Mouse (Mus musculus): ENCODE measurements at regions not wholly inside any gene's neighbourhood (a gene's known extent, or its start where the extent isn't known, plus 50 kb on each side); places are given as distances from the start of the nearest gene placed in this dataset.

- no peaks in the 10 kb centered on the region for H3K27me3 ChIP-seq (ENCODE audit: control insufficient read depth, insufficient read depth, low read length)
- H3K9me3 ChIP-seq (ENCODE audit: control insufficient read depth, low read length) = no peaks in the 10 kb centered on the region
- no peak overlapping the region for H3K27ac ChIP-seq (ENCODE audit: low read depth, low read length)
- H3K4me2 ChIP-seq = no peak overlapping the region
- no peaks in the 10 kb centered on the region for H3K36me3 ChIP-seq (ENCODE audit: control insufficient read depth, insufficient read depth, low read length)
- H3K4me3 ChIP-seq (ENCODE audit: low read depth, low read length) = no peak overlapping the region
- 87% methylated on average over 6 of the region's 6 CpGs for WGBS
- ATAC-seq (ENCODE audit: low FRiP score) = no peak
- H3K9ac ChIP-seq (ENCODE audit: low read length) = no peak overlapping the region
- H3K4me1 ChIP-seq (ENCODE audit: control insufficient read depth, insufficient read depth, low read length) = no peaks in the 10 kb centered on the region
- DNase-seq (ENCODE audit: low spot score, missing footprints) = no peak
These were observed 241.4 kb upstream of the Arglu1 start for GRCm38 (mm10) chr8:8931746-8932145.

GRCm38 (mm10) chr8:8928074-8928862 lies 237.9 kb upstream of the Arglu1 start:
- DNase-seq (ENCODE audit: low spot score, missing footprints) (no peak), ATAC-seq (ENCODE audit: low FRiP score) (no peak)
- Histone ChIP-seq H3K27me3 (ENCODE audit: control insufficient read depth, insufficient read depth, low read length) (no peaks in the 10 kb centered on the region), H3K9ac (ENCODE audit: low read length) (no peak overlapping the region), H3K4me2 (no peak overlapping the region), H3K9me3 (ENCODE audit: control insufficient read depth, low read length) (no peaks in the 10 kb centered on the region), H3K4me1 (ENCODE audit: control insufficient read depth, insufficient read depth, low read length) (no peaks in the 10 kb centered on the region), H3K36me3 (ENCODE audit: control insufficient read depth, insufficient read depth, low read length) (no peaks in the 10 kb centered on the region), H3K27ac (ENCODE audit: low read depth, low read length) (no peak overlapping the region), H3K4me3 (ENCODE audit: low read depth, low read length) (no peak overlapping the region)
- 81% methylated on average over 18 of the region's 18 CpGs for WGBS

- ATAC-seq (ENCODE audit: low FRiP score) (no peak), DNase-seq (ENCODE audit: low spot score, missing footprints) (no peak)
- no peak overlapping the region for H3K9ac ChIP-seq (ENCODE audit: low read length)
- H3K4me2 ChIP-seq = no peak overlapping the region
- WGBS = 17% methylated on average over 2 of the region's 2 CpGs
- no peak overlapping the region for H3K4me3 ChIP-seq (ENCODE audit: low read depth, low read length)
- H3K27me3 ChIP-seq (ENCODE audit: control insufficient read depth, insufficient read depth, low read length) = no peaks in the 10 kb centered on the region
- H3K27ac ChIP-seq (ENCODE audit: low read depth, low read length) = no peak overlapping the region
- peaks cover 18% of the 10 kb centered on the region for H3K4me1 ChIP-seq (ENCODE audit: control insufficient read depth, insufficient read depth, low read length)
- no peaks in the 10 kb centered on the region for H3K9me3 ChIP-seq (ENCODE audit: control insufficient read depth, low read length)
- no peaks in the 10 kb centered on the region for H3K36me3 ChIP-seq (ENCODE audit: control insufficient read depth, insufficient read depth, low read length)
These were observed 231.1 kb upstream of the Arglu1 start for GRCm38 (mm10) chr8:8921446-8921845.

GRCm38 (mm10) chr8:8919582-8920503 lies 229.5 kb upstream of the Arglu1 start:
- Histone ChIP-seq H3K4me3 (ENCODE audit: low read depth, low read length) (no peak overlapping the region), H3K4me2 (peak overlapping the region; percentile 31), H3K27me3 (ENCODE audit: control insufficient read depth, insufficient read depth, low read length) (no peaks in the 10 kb centered on the region), H3K27ac (ENCODE audit: low read depth, low read length) (peak overlapping the region; percentile 59; the same call in 1 of the 2 replicates), H3K4me1 (ENCODE audit: control insufficient read depth, insufficient read depth, low read length) (peaks cover 18% of the 10 kb centered on the region), H3K9ac (ENCODE audit: low read length) (no peak overlapping the region), H3K36me3 (ENCODE audit: control insufficient read depth, insufficient read depth, low read length) (no peaks in the 10 kb centered on the region), H3K9me3 (ENCODE audit: control insufficient read depth, low read length) (peaks cover 6% of the 10 kb centered on the region)
- DNase-seq (ENCODE audit: low spot score, missing footprints) (peak; percentile 90), ATAC-seq (ENCODE audit: low FRiP score) (peak; percentile 87)
- WGBS = 4% methylated on average over 11 of the region's 11 CpGs

- Histone ChIP-seq H3K27ac (ENCODE audit: low read depth, low read length) (peak overlapping the region; percentile 59; the same call in 1 of the 2 replicates), H3K36me3 (ENCODE audit: control insufficient read depth, insufficient read depth, low read length) (no peaks in the 10 kb centered on the region), H3K27me3 (ENCODE audit: control insufficient read depth, insufficient read depth, low read length) (no peaks in the 10 kb centered on the region), H3K9me3 (ENCODE audit: control insufficient read depth, low read length) (peaks cover 14% of the 10 kb centered on the region), H3K4me3 (ENCODE audit: low read depth, low read length) (no peak overlapping the region), H3K4me2 (peak overlapping the region; percentile 13; the same call in 1 of the 2 replicates), H3K9ac (ENCODE audit: low read length) (no peak overlapping the region), H3K4me1 (ENCODE audit: control insufficient read depth, insufficient read depth, low read length) (peaks cover 18% of the 10 kb centered on the region)
- 38% methylated on average over 9 of the region's 9 CpGs for WGBS
- ATAC-seq (ENCODE audit: low FRiP score) (peak; percentile 55), DNase-seq (ENCODE audit: low spot score, missing footprints) (no peak)
These were observed 228.7 kb upstream of the Arglu1 start for GRCm38 (mm10) chr8:8919040-8919439.

GRCm38 (mm10) chr8:8907478-8908165 lies 217.3 kb upstream of the Arglu1 start:
- ATAC-seq (ENCODE audit: low FRiP score) (no peak), DNase-seq (ENCODE audit: low spot score, missing footprints) (no peak)
- Histone ChIP-seq H3K9ac (ENCODE audit: low read length) (no peak overlapping the region), H3K4me2 (no peak overlapping the region), H3K27me3 (ENCODE audit: control insufficient read depth, insufficient read depth, low read length) (peaks cover 4% of the 10 kb centered on the region; the same call in 1 of the 2 replicates), H3K27ac (ENCODE audit: low read depth, low read length) (no peak overlapping the region), H3K36me3 (ENCODE audit: control insufficient read depth, insufficient read depth, low read length) (no peaks in the 10 kb centered on the region), H3K9me3 (ENCODE audit: control insufficient read depth, low read length) (no peaks in the 10 kb centered on the region), H3K4me1 (ENCODE audit: control insufficient read depth, insufficient read depth, low read length) (peaks cover 2% of the 10 kb centered on the region; the same call in 1 of the 2 replicates), H3K4me3 (ENCODE audit: low read depth, low read length) (no peak overlapping the region)
- 45% methylated on average over 7 of the region's 7 CpGs for WGBS

- Histone ChIP-seq H3K27ac (ENCODE audit: low read depth, low read length) (no peak overlapping the region), H3K4me1 (ENCODE audit: control insufficient read depth, insufficient read depth, low read length) (no peaks in the 10 kb centered on the region), H3K4me2 (no peak overlapping the region), H3K9ac (ENCODE audit: low read length) (no peak overlapping the region), H3K27me3 (ENCODE audit: control insufficient read depth, insufficient read depth, low read length) (no peaks in the 10 kb centered on the region), H3K36me3 (ENCODE audit: control insufficient read depth, insufficient read depth, low read length) (no peaks in the 10 kb centered on the region), H3K4me3 (ENCODE audit: low read depth, low read length) (no peak overlapping the region), H3K9me3 (ENCODE audit: control insufficient read depth, low read length) (no peaks in the 10 kb centered on the region)
- ATAC-seq (ENCODE audit: low FRiP score) (no peak), DNase-seq (ENCODE audit: low spot score, missing footprints) (no peak)
- 26% methylated on average over 3 of the region's 3 CpGs for WGBS
These were observed 202.7 kb upstream of the Arglu1 start for GRCm38 (mm10) chr8:8892996-8893395.

GRCm38 (mm10) chr8:8877286-8877685 lies 187.0 kb upstream of the Arglu1 start:
- 38% methylated on average over 5 of the region's 5 CpGs for WGBS
- Histone ChIP-seq H3K27ac (ENCODE audit: low read depth, low read length) (no peak overlapping the region), H3K4me1 (ENCODE audit: control insufficient read depth, insufficient read depth, low read length) (peaks cover 3% of the 10 kb centered on the region; the same call in 1 of the 2 replicates), H3K4me3 (ENCODE audit: low read depth, low read length) (no peak overlapping the region), H3K36me3 (ENCODE audit: control insufficient read depth, insufficient read depth, low read length) (no peaks in the 10 kb centered on the region), H3K27me3 (ENCODE audit: control insufficient read depth, insufficient read depth, low read length) (peaks cover 60% of the 10 kb centered on the region), H3K4me2 (no peak overlapping the region), H3K9ac (ENCODE audit: low read length) (no peak overlapping the region), H3K9me3 (ENCODE audit: control insufficient read depth, low read length) (peaks cover 3% of the 10 kb centered on the region; the same call in 1 of the 2 replicates)
- ATAC-seq (ENCODE audit: low FRiP score) (0 out of 2 replicates have a peak, but pooled peaks have one; percentile 27), DNase-seq (ENCODE audit: low spot score, missing footprints) (peak; percentile 88)

Data from midbrain, embryonic 11.5 days (tissue).